Mouse (Mus musculus) brain, embryonic 14.5 days (tissue): ENCODE measurements at regions not wholly inside any gene's neighbourhood (a gene's known extent, or its start where the extent isn't known, plus 50 kb on each side); places are given as distances from the start of the nearest gene placed in this dataset.

Source experiments
- CTCF ChIP-seq: fragments of 200-500 bp; IDR thresholded peaks from 2 replicates; pipeline ENCODE4 v1.5.1; 2012; ENCODE audit warnings: inconsistent platforms, mild to moderate bottlenecking, moderate library complexity, borderline replicate concordance; ENCODE audit not compliant: insufficient read depth, insufficient read length; ENCODE audit errors: extremely low read depth
- POLR2A ChIP-seq: fragments of 200-500 bp; IDR thresholded peaks from 2 replicates; pipeline ENCODE4 v1.6.1; 2012; ENCODE audit warnings: mild to moderate bottlenecking, inconsistent platforms, borderline replicate concordance; ENCODE audit not compliant: poor library complexity, insufficient read depth, insufficient read length, severe bottlenecking; ENCODE audit errors: extremely low read depth

DNA sequence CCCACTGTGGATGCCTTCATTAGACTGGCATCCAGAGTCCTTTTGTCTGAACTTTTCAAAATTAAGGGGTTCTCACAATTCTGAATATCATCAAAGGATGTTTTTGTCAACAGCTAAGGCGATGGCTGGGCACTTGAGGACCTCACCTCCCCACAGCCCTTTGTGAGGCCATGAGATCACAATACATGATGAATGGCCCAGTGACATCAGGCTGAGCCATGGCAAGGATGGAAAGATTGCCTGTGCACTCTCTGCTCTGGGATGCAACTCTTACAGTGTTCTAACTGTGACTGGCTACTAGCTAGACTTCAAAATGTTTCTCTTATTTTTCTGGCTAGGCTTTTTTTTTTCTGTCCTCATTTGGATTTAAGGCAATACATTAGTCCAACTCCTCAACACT, 304.8 kb downstream of the Tbc1d1 start:
- no peak for TF ChIP-seq CTCF
- TF ChIP-seq POLR2A = no peak
